Mouse (Mus musculus) hindbrain, embryonic 11.5 days (tissue): ENCODE results near the gene Zeb2. TPM values are rescaled to one million over a fixed set of nuclear protein-coding genes. Genes with fewer than 3 reads are reported as not detected.

Experiments
- ATAC-seq: fragments of 200-750 bp; cut with Nextera tagmentation; 2 replicates; pipeline ENCODE4 v1.8.0; 2017; ENCODE audit warnings: mild to moderate bottlenecking, moderate TSS enrichment, moderate library complexity; ENCODE audit not compliant: low FRiP score
- DNase-seq: peaks from one replicate; pipeline ENCODE4 v3.0.0-alpha.2; 2015; ENCODE audit warnings: low spot score
- H3K27ac ChIP-seq: fragments of 300-500 bp; sonication (generic); 2 replicates; pipeline ENCODE4 v1.5.1; 2014; ENCODE audit warnings: mild to moderate bottlenecking, low read depth, low read length
- H3K27me3 ChIP-seq: fragments of 300-500 bp; sonication (generic); 2 replicates; pipeline ENCODE4 v1.6.1; 2014; ENCODE audit warnings: mild to moderate bottlenecking, low read length, moderate library complexity, mixed read lengths; ENCODE audit not compliant: control insufficient read depth, insufficient read depth
- H3K36me3 ChIP-seq: fragments of 300-500 bp; sonication (generic); 2 replicates; pipeline ENCODE4 v1.6.1; 2014; ENCODE audit warnings: mild to moderate bottlenecking, low read length, moderate library complexity, mixed read lengths; ENCODE audit not compliant: control insufficient read depth, insufficient read depth
- H3K4me1 ChIP-seq: fragments of 300-500 bp; sonication (generic); replicated peaks from 2 replicates; pipeline ENCODE4 v1.6.1; 2014; ENCODE audit warnings: low read length, mixed read lengths; ENCODE audit not compliant: control insufficient read depth, insufficient read depth
- H3K4me2 ChIP-seq: fragments of 300-500 bp; sonication (generic); replicated peaks from 2 replicates; pipeline ENCODE4 v1.6.1; 2014; ENCODE audit warnings: mild to moderate bottlenecking, low read depth, low read length
- H3K4me3 ChIP-seq: fragments of 300-500 bp; sonication (generic); 2 replicates; pipeline ENCODE4 v1.5.1; 2014; ENCODE audit warnings: low read depth, low read length
- H3K9ac ChIP-seq: fragments of 300-500 bp; sonication (generic); 2 replicates; pipeline ENCODE4 v1.6.1; 2014; ENCODE audit warnings: low read depth, low read length
- H3K9me3 ChIP-seq: fragments of 300-500 bp; sonication (generic); 2 replicates; pipeline ENCODE4 v1.6.1; 2016; ENCODE audit warnings: low read length; ENCODE audit not compliant: control insufficient read depth
- WGBS: fragments of 180-500 bp; shearing (Covaris S2); extraction: QIAGEN DNeasy Blood & Tissue Kit; methylation state at CpG from one replicate; pipeline ENCODE4 v1.1.7; 2014; 5-methylcytosine and 5-hydroxymethylcytosine counted together
- polyA plus RNA-seq: library from polyadenylated mRNA; unstranded; fragments of >200 nt; fragmentation: Nextera tagmentation; extraction: Ambion mirVana; gene quantifications from 2 replicates; pipeline ENCODE4 v1.2.1, GENCODE M21; 2014

Zeb2 gene
- polyA plus RNA-seq, 1 experiment from 2014 or later, result 58.8 TPM

DNA sequence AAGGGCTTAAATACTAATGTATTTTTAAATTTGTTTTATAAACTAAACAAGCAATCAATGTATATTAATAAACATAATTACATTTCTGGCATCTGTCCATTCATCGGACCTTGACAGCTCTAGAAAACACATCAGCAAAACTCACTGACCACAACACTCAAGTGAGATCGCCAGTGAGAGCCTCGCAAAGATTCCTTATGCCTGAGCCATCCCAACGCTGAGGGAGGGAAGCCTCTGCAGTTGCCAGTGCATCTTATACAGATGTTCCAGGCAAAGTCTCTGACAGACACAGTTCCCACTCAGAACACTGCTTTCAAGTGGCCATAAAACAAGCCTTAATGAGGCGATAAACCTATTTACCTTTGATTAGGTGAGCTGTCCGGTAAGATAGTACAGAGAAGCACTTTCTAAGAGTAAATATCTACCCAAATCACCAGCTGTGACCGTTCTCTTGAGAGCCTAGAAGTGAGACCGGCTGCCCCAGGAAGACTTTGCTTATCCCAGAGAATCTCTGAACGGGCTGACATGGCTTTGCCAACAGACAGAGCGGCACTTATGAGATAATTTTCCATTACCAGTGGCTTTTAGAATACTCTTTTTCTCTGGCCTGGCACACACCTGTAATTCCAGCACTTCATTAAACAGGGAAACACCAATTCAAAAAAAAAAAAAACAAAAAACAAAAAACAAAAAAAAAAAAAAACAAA, 60.2 kb downstream of the Zeb2 start:
- no peaks in the 10 kb centered on the region for H3K36me3 ChIP-seq
- DNase-seq (no peak), ATAC-seq (no peak)
- H3K27me3 ChIP-seq, result no peaks in the 10 kb centered on the region
- 85% methylated on average over 10 of the region's 10 CpGs for WGBS
- H3K4me1 ChIP-seq, result no peaks in the 10 kb centered on the region
- no peak overlapping the region for H3K4me2 ChIP-seq
- no peak overlapping the region for H3K9ac ChIP-seq
- H3K4me3 ChIP-seq, result no peak overlapping the region
- no peaks in the 10 kb centered on the region for H3K9me3 ChIP-seq
- H3K27ac ChIP-seq, result no peak overlapping the region

DNA sequence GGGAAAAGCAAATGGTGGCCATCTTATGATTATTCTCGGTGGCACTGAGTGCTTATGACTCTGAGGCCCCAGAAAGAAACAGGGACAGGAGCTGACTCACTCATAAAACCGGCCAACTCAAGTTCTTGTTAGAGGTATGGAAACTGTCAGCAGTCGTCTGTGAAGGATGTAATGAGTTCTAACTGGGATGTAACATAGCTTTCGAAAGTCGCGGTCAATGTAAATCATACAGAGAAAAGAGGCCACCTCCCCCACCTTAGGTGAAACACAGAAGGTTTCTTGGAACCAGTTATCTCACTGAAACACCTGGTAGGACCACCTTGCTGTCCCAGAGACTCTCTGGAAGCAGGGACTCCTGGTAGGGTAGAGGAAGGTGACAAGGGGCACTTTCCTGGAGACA, 61.3 kb downstream of the Zeb2 start:
- DNase-seq, result no peak
- ATAC-seq, result no peak
- Histone ChIP-seq H3K27me3 (no peaks in the 10 kb centered on the region), H3K9ac (no peak overlapping the region), H3K4me2 (no peak overlapping the region), H3K36me3 (no peaks in the 10 kb centered on the region), H3K4me3 (no peak overlapping the region), H3K27ac (no peak overlapping the region), H3K4me1 (no peaks in the 10 kb centered on the region), H3K9me3 (no peaks in the 10 kb centered on the region)
- 85% methylated on average over 6 of the region's 6 CpGs for WGBS

DNA sequence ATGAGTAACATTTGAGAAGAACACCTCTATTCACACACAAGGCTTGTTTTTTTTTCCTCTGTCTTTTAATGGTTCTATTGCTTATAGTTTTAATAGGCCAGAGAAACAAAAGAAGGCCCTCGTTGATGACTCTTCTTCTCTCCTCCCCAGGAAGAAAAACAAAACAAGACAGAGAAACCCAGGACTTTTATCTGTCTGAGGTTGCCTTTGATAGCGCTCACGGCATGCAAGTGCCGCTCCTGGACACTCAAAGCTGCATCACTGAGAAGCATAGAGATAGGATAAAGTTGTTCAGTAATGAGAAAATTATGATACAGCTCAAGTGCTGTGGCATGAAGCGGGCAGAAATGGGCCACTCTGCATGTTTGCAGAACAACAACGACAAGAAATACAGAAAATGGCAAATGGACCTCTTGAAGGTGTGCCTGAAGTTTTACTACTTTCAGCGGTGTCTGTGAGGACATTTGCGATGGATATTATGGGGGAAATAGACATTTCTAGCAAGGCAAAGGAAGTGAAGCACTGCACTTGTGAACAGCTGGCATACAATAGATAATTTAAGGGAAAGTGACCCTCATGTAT, 62.1 kb downstream of the Zeb2 start:
- no peak for DNase-seq
- Histone ChIP-seq H3K9ac (no peak overlapping the region), H3K27me3 (no peaks in the 10 kb centered on the region), H3K9me3 (no peaks in the 10 kb centered on the region), H3K27ac (no peak overlapping the region), H3K4me3 (no peak overlapping the region), H3K36me3 (no peaks in the 10 kb centered on the region), H3K4me1 (no peaks in the 10 kb centered on the region), H3K4me2 (no peak overlapping the region)
- 79% methylated on average over 8 of the region's 8 CpGs for WGBS
- ATAC-seq, result no peak

DNA sequence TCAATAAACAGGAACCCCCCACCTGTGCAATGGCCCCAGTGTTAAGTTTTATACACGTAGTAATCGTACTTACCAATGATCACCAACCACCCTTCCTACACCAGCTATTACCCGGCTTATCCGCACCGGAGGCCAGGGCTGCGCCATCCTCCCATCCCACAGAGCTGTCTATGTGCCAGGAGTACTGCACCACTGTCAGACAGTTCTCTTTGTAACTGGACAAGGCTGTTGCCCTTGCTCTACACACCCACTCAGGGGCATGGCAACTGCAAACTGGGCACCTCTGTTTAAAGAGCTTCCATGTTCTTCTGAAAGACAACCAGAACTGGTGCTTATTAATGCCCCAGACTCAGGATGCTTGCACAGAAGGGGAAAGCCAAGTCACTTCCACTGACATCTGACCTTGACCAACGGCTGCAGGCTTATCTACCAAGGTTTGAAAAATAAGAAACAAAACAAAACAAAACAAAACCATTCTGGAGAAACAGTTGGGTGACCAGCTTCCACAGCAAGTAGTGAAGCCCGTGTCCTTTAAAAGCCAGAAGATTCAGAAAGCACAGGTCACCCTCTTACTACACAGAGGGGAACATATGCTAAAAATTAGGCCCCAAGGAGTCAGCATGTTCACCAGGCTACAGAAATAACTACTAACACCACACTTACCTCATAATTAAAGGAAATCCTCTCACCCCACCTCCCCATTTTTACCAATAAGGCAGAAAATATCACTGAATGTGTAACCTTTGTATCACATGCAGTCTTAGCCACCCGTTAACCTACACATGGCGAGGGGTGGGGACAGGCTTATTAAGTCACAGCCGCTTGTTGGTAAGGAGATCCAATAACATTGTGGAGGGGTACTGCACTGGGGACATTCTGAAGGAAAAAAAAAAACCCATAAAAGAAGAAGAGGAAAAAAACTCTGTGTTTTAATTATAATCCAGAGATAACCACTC, 62.8 kb downstream of the Zeb2 start:
- Histone ChIP-seq H3K36me3 (no peaks in the 10 kb centered on the region), H3K9me3 (no peaks in the 10 kb centered on the region), H3K4me3 (no peak overlapping the region), H3K9ac (no peak overlapping the region), H3K27ac (no peak overlapping the region), H3K4me1 (no peaks in the 10 kb centered on the region), H3K27me3 (no peaks in the 10 kb centered on the region), H3K4me2 (no peak overlapping the region)
- 76% methylated on average over 11 of the region's 11 CpGs for WGBS
- no peak for ATAC-seq
- DNase-seq, result no peak

DNA sequence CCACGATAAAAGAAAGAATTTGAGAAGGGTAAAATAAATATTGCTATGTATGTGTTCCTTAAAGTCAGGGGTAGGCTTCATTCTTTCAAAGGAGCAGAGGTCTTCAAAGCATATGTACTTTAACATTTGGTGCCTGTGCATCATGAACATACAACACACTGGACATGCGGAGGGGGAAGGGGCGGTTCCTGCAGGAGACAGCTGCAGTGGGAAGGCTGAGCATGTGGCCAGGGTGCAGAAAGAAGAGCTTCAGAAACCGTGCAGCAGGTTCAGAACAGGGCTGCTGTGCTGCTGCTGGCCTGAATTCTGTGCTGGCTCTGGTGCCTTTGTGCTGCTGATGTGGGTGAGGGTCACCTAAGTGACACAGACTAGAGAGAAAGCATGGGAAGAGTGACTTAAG, 64.6 kb downstream of the Zeb2 start:
- DNase-seq (no peak), ATAC-seq (no peak)
- 65% methylated on average over 4 of the region's 4 CpGs for WGBS
- no peaks in the 10 kb centered on the region for H3K9me3 ChIP-seq
- no peak overlapping the region for H3K4me3 ChIP-seq
- H3K4me1 ChIP-seq, result no peaks in the 10 kb centered on the region
- no peak overlapping the region for H3K9ac ChIP-seq
- no peaks in the 10 kb centered on the region for H3K27me3 ChIP-seq
- H3K4me2 ChIP-seq, result no peak overlapping the region
- no peak overlapping the region for H3K27ac ChIP-seq
- no peaks in the 10 kb centered on the region for H3K36me3 ChIP-seq

DNA sequence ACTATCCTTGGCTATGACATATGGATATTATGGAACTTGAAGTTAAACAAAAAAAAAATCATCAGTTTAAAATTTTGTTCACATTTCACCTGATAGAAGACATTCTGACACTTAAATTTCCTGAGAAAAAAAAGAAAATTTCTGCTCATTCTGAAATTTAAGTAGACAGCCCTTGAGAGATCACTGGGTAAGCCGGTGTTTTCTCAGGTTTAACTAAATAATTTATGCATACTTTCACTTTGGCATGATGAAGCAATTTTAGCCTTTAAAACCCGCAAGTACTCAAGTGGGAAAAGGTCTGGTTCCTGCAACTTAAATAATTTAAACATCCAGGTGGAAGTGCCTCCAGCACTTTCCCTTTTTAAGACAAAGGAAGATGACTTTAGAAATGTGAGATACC, 65.9 kb downstream of the Zeb2 start:
- ATAC-seq, result no peak
- no peak for DNase-seq
- Histone ChIP-seq H3K4me2 (no peak overlapping the region), H3K4me3 (no peak overlapping the region), H3K9me3 (no peaks in the 10 kb centered on the region), H3K4me1 (peaks cover 4% of the 10 kb centered on the region), H3K27me3 (no peaks in the 10 kb centered on the region), H3K36me3 (no peaks in the 10 kb centered on the region), H3K27ac (no peak overlapping the region), H3K9ac (no peak overlapping the region)
- 80% methylated on average over 2 of the region's 2 CpGs for WGBS

DNA sequence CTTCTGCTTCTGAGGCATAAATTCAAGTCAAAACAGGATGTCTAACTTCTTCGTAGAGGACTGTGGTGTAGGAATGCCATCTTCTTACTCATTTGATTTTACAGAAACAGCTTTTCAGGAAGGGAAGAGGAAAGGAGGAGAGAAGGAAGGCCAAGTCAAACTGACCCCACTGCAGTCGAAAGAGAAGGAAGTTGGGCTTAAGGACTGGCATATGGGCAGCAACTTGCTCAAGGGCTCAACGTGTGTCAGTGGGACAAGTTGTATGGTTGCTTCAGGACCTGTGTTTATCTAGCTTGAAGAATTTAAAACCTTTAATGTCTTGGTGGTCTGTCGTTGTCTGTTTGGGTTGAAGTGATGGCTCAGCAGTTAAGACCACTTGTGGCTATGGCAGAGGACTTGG, 67.3 kb downstream of the Zeb2 start:
- 79% methylated on average over 4 of the region's 4 CpGs for WGBS

DNA sequence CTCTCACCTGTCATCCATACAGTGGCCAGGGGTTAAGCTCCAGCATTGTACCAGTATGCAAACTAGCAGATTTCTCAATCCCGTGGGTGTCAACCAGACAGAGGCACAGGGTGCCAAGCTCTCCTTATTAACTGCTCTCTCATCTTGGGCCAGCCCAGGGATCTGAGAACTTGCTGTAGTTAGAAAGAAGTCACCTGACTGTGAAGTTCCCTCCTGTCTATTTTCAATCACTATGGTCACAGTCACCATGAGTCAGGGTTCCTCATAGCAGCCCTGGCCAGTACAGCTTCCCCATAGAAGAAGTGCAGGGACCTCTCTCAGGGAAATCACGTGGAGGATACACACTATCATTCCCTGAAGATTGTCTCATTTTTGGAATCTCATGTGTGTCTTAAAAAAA, 67.9 kb downstream of the Zeb2 start:
- Histone ChIP-seq H3K27ac (no peak overlapping the region), H3K4me3 (no peak overlapping the region), H3K27me3 (no peaks in the 10 kb centered on the region), H3K36me3 (no peaks in the 10 kb centered on the region), H3K4me2 (no peak overlapping the region), H3K4me1 (peaks cover 4% of the 10 kb centered on the region), H3K9me3 (no peaks in the 10 kb centered on the region), H3K9ac (no peak overlapping the region)
- 74% methylated on average over 2 of the region's 2 CpGs for WGBS
- DNase-seq, result no peak
- ATAC-seq, result no peak

More for the DNA sequence above, 67.3 kb downstream of the Zeb2 start:
- H3K9me3 ChIP-seq, result no peaks in the 10 kb centered on the region
- H3K36me3 ChIP-seq, result no peaks in the 10 kb centered on the region
- H3K4me2 ChIP-seq, result no peak overlapping the region
- H3K4me1 ChIP-seq, result peaks cover 4% of the 10 kb centered on the region
- no peak overlapping the region for H3K9ac ChIP-seq
- ATAC-seq (no peak), DNase-seq (no peak)
- no peak overlapping the region for H3K27ac ChIP-seq
- H3K27me3 ChIP-seq, result no peaks in the 10 kb centered on the region
- no peak overlapping the region for H3K4me3 ChIP-seq
